Mouse (Mus musculus): ENCODE data around the gene Usp20. TPM values are rescaled to one million over a fixed set of nuclear protein-coding genes. Genes with fewer than 3 reads are reported as not detected.

The Usp20 gene
- polyA plus RNA-seq, 1 experiment = 47.0 TPM

DNA sequence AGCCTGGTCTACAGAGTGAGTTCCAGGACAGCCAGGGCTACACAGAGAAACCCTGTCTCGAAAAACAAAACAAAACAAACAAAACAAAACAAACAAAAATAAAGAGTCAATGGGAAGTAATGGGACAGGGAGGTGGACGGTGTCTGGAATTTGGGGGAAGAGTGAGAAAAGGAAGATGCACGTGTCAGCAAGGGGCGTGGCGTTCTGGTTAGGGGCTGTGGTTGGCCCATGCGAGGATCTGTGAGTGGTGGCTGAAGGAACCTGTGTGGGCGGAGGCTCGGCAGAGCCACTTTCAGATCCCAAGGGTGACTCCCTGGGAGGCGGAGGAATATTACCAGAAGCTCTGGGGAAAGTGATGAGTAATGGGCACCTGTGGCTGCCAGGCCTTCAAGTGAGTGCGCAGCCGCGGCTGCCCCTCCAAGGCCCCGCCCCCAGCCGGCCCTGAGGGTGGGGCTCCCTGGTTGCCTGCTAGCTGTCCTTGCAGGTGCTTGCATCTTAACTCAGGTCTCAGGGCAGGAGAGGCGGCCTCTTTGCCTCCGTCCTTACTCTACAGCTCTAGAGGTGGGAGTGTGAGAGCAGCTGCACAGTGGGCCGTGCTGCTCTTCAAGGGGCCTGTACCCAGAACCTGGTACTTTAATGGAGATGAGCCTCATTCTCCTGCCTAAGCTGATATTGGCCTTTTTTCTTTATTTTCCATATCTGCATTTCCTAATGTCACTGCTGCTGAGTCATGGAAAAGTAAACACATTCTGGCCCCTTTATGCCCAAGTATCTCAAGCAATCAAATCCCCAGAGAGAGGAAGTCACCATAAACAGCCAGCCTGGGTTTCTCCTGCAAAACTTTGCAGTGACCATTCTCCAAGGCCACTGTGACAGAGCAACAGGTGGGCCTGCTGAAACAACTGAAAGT lies 3.3 kb downstream of the Usp20 start:
- DNase-seq (ENCODE audit: low read depth) = peak; percentile 46

DNA sequence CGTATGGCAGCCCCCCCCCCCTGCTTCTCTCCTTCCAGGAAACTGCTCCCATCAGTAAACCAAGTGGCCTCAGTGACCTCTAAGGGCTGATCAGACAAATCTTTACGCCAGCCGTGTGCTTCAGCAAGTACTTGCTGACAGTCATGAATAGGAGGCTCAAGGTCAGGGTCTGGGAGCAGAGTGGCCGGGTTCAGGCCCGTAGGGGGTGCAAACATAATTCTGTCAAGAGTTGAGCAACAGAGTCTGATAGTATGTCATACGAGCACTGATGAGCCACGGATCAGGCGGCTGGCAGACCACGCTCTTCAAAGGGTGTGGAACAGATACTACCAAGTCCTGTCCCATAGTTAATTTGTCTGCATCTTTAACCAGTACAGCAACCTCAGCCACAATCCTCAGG lies 8.1 kb downstream of the Usp20 start:
- no peak for DNase-seq (ENCODE audit: low read depth)

DNA sequence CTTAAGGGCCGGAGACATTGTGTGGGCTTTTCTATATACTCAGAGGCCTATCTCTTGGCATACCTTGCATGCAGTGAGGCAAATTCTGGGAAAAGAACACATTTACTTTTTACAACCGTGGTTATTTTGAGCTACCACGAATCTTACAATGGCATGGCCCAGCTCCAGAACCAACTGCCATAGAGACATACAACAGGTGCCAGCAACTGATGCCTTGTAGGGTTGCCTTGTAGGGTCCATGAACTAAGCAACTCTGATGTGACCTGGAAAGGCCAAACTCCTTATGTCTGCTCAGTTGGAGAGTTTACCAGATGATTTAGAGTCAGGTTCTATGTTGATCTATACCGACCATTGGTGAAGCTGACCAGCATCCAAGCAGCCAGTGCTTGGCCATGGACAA lies 12.8 kb downstream of the Usp20 start:
- no peak for DNase-seq (ENCODE audit: low read depth)

DNA sequence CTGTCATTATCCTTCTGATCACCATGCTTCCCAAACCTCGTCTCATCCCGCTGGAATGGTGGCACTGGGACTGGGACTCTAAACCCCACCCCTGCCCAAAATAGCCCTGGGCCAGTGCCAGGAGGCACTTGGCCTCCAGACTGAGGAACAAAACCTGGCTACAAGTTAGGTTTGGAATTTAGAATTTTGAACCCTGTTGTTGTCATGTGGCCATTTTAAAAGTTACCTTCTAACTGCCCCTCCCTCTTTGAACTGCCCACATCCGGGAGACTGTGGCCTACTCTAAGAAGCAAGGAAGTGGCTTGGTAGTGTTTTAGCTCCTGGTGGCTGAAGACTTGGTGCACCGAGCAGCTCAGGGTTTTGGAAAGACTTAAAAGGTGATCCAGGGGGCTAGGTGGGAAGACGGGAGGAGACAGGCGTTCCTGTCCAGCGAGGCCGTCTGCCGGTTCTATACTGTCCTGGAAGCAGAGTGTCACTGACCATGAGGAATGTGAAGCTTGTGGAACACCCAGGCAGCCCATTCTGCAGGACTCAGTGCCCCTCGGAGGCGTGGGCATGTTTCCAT lies 13.4 kb downstream of the Usp20 start:
- no peak for DNase-seq (ENCODE audit: low read depth)

DNA sequence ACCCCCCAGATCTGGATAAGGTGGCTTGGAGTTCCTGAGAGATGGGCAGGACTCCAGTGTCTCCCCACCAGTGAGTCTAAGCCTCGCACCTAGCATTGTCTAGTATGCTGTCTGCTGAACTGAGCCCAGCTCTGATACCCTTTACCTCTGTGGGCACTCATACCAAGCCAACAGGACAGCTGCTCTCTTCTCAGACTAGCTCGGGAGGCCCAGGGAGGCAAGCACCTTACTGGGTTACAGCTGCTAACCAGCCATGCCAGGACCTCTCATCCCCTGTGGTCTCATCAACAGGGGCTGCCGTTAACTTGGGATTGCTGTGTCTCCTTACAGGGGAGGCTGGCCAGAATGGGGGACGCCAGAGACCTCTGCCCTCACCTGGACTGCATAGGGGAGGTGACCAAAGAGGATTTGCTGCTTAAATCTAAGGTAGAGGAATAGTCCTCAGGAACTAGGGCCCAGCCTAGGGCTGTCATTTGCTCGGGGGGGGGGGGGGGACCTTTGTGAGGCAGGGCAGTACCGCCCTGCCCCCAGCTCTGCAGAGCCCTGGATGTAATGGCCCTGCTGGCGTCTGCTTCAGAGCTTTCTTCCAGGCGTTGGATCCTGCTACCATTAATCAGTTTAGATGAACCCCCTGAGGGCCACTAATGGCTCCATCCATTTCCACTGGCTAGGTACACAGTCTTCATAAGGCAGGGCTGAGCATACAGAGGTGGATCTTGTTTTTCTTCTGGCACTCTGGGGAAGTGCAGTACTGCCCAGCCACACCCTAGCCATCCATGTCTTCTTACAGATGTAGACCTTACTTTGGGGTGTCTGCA lies 16.6 kb downstream of the Usp20 start:
- no peak for DNase-seq (ENCODE audit: low read depth)

DNA sequence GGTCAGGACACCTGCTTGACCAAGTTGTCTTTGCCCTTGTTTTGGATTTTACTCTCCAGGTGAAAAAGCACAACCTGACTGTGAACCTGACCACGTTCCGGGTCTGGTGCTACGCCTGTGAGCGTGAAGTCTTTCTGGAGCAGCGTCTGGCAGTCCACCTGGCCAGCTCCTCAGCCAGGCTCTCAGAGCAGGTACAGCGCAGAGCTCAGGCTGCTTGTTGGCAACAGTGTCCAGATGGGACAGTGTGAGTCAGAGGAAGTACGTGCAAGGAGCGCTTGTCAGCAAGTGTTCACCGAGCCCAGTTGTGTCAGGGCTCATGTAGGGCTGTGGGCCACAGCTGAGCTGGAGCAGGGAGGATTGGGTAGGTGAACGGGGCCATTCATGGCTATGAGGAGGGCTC lies 20.8 kb downstream of the Usp20 start:
- no peak for DNase-seq (ENCODE audit: low read depth)

DNA sequence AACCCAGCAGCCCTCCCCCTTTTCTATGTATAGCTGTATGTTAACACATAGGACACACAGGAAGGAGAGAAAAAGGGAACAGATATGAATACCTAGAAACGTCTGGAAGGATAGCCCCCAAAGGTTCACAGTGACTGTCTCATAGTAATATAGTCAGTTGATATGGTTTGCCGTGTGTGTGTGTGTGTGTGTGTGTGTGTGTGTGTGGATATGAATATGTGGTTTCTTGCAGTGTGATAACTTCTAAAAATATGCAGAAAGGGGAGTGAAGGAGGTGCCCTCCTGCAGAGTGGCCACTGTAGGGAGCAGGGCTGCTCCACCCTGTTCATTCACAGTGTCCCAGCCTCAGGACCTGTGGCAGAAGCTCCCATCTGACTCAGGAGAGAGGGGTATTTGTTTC lies 23.4 kb downstream of the Usp20 start:
- no peak for DNase-seq (ENCODE audit: low read depth)

DNA sequence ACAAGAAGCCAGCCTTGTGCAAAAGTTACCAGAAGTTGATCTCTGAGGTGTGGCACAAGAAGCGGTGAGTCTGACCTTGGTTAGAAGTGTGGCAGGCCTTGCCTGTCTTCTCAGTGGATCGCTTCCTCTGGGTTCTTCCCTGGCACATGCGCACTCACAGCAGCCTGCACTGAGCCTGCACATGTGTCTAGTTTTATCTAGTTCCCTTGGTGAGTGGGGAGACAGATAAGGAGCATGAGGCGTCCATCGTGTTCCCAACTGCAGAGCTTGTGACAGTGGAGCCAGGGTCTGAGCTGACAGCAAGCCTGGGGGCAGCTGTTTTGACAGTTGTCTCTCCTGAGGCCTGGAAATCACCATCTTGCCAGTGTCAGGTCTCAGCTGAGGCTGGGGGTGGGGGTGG lies 24.4 kb downstream of the Usp20 start:
- no peak for DNase-seq (ENCODE audit: low read depth)

DNA sequence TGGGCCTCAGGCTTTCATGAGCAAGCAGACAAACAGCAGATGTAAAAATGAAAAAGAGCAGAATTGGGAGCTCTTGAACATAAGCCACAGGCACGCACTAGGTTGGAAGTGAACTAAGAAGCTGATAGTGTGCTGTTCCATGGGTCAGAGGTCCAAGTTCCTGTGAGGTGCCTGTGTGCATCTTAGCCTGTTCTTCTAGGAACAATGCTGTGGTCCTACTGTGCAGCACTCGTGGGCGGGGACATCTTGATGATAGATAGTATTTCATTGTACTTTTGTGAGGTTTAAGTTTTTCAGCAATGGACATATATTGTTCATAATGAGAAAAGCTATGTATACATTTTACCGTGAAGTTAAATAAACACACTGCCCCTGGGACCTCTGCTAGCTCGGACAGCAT lies 25.1 kb downstream of the Usp20 start:
- no peak for DNase-seq (ENCODE audit: low read depth)

DNA sequence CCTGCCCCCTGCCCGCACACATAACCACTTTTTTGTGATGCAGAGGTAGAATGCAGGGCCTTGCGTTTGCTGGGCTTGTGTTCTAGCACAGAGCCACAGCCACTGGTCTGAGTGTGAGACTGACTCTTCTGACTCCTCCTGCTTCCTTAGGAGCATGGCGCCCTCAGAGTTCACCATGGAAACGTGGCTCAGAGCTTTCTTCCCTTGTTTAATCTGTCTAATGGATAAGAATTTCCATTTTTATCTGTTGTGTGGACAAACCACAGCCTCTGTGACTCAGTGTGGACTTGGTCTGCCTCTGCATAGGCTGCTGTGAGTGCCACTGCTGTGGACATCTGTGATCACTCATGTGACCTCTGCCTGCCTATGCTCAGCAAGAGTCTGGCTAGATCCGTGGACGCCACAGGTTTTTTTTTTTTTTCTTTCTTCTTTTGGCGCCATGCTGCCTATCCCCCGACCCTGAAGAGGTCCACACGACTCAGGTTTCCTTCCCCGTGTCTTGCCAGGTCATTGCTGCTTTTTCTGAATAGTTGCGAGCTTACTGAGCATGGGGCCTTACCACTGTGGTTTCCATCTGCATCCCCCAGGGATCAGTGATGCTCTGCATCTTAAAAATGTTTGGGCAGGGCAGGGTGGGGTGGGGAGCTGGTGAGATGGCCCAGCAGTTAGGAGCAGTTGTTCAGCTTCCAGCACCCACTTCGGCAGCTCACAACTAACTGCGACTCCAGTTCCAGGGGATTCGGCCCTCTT lies 31.5 kb downstream of the Usp20 start:
- no peak for DNase-seq (ENCODE audit: low read depth)

DNA sequence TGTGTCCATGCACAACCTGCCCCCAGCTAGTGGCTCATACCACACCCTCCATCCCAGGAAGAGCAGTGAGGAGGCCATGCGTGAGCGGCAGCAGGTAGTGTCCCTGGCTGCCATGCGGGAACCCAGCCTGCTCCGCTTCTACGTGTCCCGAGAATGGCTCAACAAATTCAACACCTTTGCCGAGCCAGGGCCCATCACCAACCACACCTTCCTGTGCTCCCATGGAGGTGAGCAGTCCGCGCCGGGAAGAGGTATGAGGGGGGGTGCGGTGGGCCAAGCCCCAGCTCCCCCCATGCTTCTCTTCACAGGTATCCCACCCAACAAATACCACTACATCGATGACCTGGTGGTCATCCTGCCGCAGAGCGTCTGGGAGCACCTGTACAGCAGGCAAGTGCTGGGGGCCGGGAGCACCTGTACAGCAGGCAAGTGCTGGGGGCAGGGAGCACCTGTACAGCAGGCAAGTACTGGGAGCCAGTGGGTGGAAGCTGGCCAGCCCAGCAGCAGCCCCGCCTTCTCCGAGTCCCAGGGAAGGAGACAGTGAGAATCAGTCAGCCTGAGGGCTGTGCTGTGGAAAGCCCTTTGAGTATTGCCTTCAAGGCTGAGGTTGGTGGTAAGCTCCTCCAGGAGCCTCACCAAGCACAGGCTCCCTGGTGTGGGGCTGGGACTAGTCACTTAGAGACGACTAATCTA lies 35.7 kb downstream of the Usp20 start:
- DNase-seq (ENCODE audit: low read depth) = no peak

DNA sequence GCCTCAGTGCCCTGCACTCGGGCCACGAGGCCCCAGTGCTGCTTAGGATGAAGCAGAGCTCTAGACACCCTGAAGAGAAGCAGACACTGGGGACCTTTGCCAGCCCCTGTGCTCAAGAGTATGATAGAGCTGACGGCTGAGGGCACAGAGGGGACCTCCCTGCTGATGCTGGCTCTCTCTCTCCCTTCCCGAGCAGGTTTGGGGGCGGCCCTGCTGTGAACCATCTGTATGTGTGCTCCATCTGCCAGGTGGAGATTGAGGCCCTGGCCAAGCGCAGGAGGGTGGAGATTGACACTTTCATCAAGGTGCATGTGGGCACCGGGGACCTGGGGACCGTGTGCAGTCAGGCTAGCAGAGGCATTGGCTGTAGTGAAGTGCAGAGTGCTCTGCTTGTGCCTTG lies 36.4 kb downstream of the Usp20 start:
- no peak for DNase-seq (ENCODE audit: low read depth)

DNA sequence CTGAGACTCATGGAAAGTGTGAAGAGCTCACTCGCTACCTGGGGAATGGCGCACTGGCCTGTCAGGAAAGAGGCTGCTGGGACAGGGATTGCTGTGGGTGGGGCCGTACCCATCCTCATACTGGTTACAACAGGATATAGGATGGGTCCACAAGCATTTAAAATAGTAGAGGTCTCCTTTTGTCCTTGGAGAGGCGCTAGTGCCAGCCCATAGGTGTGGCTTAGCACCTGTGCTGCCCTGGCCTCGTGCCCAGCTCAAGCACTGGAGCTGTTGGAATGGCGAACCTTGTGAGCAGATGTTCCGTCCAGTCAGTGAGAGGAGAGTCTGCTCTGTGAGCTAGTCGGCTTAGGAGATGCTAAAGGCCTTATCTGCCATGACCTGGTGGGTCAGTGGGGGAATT lies 36.9 kb downstream of the Usp20 start:
- DNase-seq (ENCODE audit: low read depth) = no peak

DNA sequence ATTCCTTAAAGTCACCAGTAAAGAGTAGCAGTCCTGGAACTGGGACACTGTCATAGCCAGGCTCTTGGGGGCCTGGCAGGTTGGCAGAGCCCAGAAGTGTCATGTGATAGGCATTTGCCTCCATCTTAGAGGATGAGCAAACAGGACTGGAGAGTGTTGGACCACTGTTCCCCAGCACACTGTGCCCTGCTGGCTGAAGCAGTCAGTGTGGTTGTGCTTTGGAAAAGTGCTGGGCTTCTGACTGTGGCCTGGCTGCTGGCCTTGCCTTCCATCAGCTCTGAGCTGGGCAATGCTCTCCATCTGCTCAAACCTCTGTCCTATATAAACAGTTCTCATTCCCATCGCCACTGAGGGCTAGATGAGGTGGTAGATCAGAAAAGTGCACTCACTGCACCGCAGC lies 38.1 kb downstream of the Usp20 start:
- DNase-seq (ENCODE audit: low read depth) = no peak

DNA sequence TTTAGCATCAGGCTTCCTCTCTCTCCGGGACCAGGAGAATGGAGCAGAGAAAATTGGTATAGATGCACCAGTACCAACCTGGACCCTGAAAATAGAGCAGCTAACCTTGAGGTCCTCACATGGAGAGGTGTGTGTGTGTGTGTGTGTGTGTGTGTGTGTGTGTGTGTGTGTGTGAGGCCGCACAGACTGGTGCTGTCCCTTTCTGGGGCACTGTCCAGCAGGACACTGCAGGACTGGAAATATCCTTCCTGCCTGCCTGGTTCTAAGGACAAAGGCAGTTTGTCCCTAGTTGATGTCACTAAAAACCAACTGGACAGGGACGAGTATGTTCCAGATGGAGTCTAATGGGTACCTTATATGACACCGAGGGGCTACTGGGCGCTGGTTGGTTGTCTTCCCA lies 41.9 kb downstream of the Usp20 start:
- DNase-seq (ENCODE audit: low read depth) = no peak

DNA sequence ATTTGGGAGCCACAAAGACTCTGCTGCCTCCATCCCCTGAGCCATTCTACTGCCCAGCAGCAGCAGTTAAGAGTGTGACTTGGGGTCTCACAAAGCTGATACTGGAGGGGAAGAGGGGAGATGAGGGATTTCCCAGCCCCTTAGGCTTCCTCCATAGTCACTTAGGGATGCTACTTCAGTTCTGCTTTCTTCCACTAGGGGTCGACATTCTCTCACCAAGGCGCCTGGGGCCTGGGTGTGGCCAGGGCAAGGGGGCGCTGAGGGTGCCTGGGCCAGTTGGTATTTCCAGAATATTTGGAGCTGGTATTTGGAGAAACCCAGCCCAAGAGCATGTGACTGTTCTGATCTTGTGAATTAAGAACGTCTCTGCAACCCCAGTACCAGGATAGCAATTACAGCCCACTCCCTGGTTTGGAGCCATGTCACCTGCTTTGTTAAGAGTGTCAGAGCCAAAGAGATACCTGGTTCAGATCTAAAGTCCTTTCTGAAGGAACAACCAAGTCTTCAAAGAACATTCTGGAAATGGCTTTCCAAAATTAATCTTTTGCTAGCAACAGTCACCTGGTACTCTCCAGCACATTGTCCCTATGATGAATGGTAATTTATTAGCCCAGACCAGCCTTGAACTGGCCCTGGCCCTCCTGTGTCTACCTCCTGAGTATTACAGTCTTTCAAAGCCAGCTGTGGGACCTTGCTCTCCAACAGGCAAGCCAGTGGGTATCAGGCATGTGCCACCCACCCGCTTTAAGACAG lies 42.7 kb downstream of the Usp20 start:
- no peak for DNase-seq (ENCODE audit: low read depth)

DNA sequence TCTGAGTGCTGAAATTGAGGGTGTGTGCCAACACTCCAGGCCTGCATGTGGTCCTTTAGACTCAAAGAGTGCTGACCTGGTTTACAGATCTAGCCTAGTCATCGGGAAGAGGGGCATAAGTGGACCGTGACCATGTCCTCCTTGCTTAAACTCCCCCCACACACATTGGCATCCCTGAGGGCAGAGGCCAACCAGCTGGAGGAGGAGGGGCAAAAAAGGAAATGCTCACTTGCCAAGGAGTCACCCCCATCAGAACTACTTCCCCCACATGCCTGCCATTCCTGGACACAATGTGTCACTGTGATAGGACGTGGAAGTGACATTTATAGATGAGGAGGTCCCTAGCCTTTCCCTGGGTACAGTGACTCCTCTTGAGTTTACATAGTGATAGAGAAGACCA lies 43.4 kb downstream of the Usp20 start:
- DNase-seq (ENCODE audit: low read depth) = no peak

DNA sequence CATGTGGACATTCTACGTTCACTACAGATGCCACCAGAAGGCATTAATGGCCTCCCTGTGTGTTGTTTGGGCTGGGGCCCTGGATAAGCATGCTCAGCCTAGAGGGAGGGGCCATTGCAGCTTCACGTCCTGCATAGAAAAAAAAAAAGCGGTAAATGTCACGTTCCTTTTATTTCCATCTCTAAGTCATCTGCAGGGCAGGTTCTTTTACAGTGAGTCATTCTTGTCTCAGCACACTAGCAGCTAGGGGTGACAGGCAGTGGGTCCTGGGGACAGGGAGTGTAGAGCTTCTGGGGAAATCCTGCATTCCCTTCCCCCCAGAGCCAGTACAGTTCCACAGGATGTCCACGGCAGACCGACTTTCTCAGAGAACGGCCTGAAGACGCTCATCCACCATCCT lies 44.6 kb downstream of the Usp20 start:
- DNase-seq (ENCODE audit: low read depth) = no peak

DNA sequence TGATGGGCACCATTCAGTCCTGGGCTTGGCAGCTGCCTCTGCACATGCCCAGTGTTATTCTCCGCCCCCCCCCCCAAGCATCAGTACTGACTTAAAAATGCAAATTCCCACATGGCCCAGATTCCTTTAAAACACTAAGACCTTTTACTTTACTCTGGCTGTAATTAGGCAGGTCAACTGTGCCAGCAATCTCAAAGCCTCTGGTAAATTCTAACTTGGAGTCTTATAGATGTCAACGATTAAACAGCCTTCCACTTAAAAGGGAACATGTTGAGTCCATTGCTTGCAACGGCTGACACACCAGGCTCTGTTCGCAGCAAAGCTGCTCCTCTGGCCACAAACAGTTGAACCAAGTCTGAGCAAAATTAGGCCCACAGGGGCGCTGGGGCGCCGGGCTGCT lies 49.9 kb downstream of the Usp20 start:
- no peak for DNase-seq (ENCODE audit: low read depth)

DNA sequence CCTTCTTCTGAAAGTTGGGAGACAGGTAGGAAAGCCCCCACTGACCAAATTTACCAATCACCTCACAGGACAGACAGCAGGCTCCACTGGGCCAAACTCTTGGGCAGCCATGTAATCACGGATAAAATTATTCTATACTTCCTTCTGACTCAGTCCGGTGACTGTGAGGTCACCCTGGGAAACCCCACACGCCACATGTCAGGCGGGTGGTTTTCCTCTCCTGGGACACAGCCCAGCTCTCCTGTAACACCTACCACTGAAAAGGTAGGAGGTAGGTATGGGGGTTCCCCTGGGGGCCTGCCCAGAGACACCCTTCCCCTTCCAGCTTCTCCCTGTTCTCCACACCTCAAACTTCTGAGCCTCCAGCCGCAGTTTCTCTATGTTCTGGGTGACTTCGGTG lies 54.7 kb downstream of the Usp20 start:
- no peak for DNase-seq (ENCODE audit: low read depth)

DNA sequence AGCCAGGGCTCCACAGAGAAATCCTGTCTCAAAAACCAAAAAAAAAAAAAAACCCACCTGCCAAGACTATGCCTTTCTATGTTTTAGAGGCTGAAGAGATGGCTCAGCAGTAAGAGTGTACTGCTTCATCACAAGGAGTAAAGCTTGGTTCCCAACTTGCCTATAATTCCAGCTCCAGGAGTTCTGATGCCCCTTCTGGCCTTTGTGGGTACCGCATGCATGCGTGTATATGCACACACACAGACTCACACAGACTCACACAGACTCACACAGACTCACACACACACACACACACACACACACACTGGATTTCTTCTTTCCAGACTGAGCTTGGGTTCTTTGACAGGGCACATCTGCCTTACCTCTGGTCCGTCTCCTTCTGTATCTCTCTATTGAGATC lies 58.0 kb downstream of the Usp20 start:
- DNase-seq (ENCODE audit: low read depth) = no peak
